Mouse (Mus musculus): ENCODE measurements around the gene Adam11. TPM values are rescaled to one million over a fixed set of nuclear protein-coding genes. Genes with fewer than 3 reads are reported as not detected.
"Not testable (repeated sequence)": the region's sequence is repeated elsewhere in the genome, so short reads cannot be mapped to it uniquely, and the experiment has no call there.

The Adam11 gene
- total RNA-seq (2014; fragmentation: Nextera tagmentation) (9.4 TPM in 1 of 2 replicates, not detected in the other), total RNA-seq (2017) (0.17 TPM in 1 of 2 replicates, not detected in the other)

DNA sequence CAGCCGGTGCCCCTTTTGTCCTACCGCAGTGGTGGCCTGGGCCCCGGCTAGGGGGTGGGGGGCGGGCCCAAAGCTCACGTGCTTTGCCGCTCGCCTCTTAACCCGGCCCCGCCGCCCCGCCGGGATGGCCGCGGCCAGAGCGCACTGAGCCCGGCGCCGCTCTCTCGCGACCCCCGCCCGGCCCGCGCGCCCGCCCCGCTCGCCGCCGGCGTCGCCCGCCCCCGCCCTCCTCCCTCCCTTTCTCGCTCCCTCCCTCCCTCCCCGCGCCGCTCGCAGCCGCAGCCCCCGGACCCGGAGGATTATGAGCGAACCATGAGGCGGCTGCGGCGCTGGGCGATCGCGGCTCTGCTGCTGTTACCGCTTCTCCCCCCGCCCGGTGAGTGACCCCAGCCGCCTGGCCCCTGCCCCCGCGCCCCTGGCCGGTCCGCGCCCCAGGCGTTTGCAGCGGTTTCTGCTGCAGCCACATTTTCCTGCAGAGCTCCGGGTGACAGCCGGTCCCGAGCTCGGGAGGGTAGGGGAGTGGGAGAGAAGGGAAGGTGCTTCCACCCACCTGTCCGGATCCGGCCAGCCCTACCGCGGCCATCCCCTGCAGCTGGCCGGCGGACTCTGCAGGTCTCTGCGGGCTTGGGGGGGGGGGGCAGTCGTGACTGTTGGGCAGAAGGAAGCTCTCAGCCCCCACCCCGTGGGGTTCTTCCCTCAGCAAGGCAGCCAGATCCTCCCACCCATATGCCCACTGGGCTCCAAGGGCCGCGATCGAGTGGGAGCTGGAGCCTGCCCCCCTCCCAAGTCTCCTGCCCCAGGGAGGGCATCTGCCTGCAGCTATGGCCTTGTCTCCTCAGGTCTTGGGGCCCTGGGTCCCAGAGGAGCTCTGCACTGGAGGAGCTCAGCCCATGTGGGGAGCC, at the start of gene Adam11:
Adam11 (plus strand) TSS at position 131 of the 902 bp plus-strand sequence.
- ATAC-seq (replicated peaks; ENCODE audit: poor library complexity, severe bottlenecking): no peak

DNA sequence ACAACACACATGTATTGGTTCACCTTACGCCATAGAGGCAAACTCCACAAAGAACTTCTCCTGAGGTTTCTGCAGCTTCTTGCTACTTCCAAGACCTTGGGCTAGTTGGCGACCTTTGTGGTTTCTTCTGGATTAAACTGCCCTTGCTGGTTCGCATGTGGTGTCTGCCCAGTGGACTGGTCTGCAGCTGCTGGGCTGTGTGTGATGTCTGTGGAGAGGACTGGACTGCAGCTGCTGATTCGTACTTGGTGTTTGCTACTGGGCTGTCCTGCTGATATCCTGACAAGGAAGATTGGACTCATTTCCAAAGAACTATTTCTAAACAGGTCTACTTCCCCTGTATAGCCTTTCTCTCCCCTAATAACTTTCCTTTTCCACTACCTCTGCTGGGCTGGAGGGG, 48.8 kb upstream of the Adam11 start:
- no peak for ATAC-seq (replicated peaks; ENCODE audit: poor library complexity, severe bottlenecking)

DNA sequence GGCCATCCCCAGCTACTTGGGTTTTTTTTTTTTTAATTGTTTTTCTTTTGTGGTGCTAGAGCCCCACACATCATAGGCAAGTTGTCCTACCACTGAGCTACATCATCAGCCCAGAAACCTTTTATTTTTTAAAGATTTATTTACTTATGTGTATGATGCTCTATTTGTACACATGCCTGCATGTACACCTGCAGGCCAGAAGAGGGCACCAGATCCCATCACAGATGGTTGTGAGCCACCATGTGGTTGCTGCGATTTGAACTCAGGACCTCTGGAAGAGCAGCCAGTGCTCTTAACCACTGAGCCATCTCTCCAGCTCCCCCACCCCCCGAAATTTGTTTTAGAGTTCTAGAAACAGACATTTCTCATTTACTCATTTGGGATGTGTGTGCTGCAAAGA, 46.7 kb upstream of the Adam11 start:
- not testable (repeated sequence) for ATAC-seq (replicated peaks; ENCODE audit: poor library complexity, severe bottlenecking)

DNA sequence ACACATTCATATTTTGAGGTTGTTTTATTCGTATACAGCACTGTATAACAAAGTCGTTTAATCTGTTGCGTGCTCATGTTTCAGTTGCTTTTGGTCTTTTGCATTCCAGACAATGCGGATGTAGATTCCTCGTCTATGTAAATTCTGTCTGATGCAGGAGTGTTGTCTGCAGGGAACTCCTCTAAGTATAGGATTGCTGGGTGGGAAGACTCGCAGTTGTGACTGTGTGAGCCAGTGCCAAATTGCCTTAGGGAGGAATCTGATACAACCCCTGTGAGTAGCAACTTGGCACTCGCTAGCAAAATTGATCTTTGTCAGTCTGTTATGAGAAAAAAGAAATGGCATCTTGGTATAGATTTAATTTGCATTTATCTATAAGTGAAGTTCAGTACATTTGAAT, 45.1 kb upstream of the Adam11 start:
- no peak for ATAC-seq (replicated peaks; ENCODE audit: poor library complexity, severe bottlenecking)

DNA sequence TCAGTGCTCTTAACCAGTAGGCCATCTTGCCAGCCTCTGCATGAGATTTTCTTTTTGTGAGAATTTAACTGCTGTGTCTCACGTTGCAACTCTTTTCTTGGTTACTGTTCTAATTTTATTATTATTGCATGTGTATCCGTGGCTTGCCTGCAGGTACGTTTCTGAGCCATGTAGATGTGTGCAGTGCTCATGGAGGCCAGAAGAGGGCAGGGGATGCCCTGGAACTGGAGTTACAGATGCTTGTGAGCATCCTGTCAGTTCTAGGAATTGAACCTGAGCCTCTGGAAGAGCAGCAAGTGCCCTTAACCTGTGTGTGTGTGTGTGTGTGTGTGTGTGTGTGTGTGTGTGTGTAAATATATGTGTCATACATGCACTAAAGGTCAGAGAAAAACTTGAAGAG, 35.7 kb upstream of the Adam11 start:
- ATAC-seq (replicated peaks; ENCODE audit: poor library complexity, severe bottlenecking): no peak

DNA sequence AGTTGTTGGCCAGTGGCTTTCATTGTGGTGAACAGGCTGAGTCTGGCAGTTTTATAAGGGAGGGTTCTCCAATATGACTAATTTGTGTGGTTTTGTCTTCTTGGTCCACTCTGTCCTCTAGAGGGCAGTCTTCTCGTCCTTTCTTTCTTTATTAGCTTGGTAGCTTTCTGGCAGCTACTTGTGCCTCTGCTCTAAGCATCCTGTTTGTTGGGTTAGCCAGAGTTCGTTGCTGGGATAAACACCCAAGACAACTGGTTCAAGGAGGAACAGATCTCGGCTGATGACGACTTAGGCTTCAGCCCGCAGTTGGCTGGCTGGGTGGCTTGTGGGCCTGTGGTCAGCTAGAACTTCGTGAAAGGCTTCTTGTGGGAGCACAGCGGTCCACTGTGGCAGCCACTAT, 32.6 kb upstream of the Adam11 start:
- ATAC-seq (replicated peaks; ENCODE audit: poor library complexity, severe bottlenecking): peak; percentile 59

DNA sequence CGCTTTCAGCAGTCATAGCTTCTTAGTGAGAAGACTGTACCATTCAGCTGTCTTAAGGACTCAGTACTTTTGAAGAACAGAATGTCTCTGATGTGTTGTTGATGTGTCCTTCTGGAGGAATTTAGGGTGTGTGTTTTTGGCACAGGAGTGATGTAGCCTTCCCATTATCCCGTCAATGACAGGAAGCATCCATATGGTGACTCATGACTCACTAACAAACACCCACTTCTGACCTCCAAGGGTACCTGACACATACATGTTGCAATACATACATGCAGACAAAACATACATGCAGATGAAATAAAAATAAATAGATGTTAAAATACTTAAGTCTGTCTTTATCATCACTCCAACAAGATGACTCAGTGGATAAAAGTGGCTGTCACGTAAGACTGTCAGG, 31.4 kb upstream of the Adam11 start:
- ATAC-seq (replicated peaks; ENCODE audit: poor library complexity, severe bottlenecking): no peak

DNA sequence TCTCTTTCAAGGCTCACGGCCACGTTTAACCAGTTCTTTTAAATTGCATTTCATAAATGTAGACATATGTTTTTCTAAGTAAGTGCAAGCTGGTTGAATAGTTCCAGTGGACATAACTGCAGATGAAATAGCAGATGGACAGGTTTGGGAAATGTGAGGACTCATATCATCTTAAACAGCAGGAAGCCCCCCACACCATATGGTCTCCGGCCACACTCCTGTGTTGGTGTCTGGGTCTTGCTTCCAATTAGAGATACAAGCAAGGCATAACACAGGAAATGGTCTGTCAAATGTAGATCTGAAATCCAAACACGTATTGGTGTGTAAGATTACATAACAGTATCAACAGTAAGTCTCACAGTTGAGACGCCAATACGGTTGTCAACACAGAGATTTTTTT, 29.9 kb upstream of the Adam11 start:
- no peak for ATAC-seq (replicated peaks; ENCODE audit: poor library complexity, severe bottlenecking)

DNA sequence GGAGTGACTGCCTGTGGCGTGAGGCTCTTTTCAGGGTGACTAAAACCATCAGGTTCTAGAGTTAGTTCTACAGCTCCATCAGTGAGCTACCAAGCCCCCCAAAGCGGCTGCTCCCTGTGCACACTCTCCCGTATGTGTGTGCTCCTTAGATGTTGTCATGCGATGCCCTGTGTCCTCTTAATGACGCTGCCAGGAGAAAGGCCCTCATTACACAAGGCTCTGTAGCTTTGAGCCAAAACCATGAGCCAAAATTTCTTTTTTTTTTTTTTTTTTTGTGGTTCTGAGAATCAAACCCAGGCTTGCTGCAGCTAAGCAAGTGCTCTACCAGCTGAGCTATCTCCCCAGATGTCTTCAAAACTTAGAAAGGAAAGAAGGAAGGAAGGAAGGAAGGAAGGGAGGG, 28.1 kb upstream of the Adam11 start:
- ATAC-seq (replicated peaks; ENCODE audit: poor library complexity, severe bottlenecking): no peak

DNA sequence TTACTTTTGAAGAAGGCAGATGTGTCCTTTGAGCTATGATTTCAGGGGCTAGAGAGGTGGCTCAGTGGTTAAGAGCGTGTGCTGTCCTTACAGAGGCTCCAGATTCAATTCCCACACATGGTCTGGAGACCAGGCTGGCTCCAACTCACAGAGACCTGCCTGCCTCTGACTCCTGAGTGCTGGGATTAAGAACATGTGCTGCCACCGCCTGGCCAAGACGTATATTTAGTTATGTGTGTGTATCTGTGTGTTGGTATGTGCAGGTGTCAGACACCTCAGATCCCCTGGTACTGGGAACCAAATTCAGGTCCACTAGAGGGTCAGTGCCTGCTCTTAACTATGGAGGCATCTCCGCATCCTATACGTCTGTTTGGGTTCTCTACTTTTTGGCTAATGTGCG, 26.3 kb upstream of the Adam11 start:
- ATAC-seq (replicated peaks; ENCODE audit: poor library complexity, severe bottlenecking): no peak

DNA sequence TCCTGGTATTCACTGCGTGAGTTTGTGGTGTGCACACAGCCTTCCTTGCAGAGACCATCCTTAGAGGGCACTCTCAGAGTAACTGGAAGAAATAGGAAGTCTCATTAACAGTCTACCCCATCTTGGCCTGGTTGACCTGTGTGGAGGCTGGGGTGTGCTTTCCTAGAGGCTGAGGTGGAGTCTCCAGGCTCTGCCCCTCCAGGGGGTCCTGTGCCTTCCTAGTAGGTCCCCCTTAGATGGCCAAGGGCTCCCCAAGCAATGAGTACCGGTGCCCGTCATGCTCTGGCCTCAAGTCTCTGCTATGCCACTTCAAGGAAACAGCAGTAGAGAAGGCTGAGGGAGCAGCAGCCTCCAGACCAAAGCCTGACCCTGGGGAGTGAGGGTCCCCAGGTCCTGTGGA, 23.2 kb upstream of the Adam11 start:
- no peak for ATAC-seq (replicated peaks; ENCODE audit: poor library complexity, severe bottlenecking)

DNA sequence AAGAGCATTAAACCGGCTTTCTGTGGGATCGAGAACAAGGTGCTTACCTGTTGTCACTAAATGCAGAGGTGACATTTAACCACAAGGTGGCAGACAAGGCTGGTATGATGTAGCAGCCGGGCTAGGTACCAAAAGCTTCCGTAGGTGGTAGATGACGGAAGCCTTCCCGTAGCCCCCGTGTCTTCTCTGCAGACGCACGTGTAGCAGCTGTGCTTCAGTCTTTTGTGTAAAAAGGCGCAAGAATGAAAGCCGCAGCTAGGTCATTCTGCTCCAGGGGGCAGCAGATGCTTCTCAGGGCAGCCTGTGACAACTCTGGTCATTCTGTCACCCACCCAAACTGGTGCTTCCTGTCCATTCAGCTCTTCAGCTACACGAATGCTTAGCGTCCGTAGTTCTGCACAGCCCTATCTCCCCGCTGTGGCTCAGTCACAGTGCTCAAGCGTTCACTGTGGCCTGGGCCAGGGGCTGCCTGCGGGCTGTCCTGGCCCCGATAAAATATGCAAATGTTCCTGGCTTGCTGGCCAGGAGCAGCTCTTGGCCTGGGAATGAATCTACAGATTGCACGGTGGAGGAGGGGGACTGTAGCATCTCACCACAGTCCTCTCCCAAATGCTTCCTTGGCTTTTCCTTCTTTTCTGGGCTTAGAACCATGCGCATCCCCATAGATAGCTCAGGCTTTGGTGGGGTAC, 21.8 kb upstream of the Adam11 start:
- ATAC-seq (replicated peaks; ENCODE audit: poor library complexity, severe bottlenecking): peak; percentile 67

DNA sequence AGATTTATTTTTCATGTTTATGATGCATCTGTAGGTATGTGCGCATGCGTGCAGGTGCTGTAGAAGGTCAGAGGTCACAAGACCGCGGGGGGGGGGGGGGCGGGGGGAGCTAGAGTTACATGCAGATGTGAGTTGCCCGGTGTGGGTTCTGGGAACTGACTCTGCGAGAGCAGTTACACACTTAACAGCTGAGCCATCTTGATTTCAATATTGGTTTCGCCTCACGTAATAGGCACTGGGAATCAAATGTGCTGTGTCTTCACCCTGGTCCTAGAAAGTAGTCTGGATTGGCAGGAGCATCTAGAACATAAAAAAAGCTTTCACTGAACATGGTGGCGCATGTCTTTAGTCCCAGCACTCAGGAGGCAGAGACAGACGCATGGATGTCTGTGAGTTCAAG, 20.6 kb upstream of the Adam11 start:
- no peak for ATAC-seq (replicated peaks; ENCODE audit: poor library complexity, severe bottlenecking)

DNA sequence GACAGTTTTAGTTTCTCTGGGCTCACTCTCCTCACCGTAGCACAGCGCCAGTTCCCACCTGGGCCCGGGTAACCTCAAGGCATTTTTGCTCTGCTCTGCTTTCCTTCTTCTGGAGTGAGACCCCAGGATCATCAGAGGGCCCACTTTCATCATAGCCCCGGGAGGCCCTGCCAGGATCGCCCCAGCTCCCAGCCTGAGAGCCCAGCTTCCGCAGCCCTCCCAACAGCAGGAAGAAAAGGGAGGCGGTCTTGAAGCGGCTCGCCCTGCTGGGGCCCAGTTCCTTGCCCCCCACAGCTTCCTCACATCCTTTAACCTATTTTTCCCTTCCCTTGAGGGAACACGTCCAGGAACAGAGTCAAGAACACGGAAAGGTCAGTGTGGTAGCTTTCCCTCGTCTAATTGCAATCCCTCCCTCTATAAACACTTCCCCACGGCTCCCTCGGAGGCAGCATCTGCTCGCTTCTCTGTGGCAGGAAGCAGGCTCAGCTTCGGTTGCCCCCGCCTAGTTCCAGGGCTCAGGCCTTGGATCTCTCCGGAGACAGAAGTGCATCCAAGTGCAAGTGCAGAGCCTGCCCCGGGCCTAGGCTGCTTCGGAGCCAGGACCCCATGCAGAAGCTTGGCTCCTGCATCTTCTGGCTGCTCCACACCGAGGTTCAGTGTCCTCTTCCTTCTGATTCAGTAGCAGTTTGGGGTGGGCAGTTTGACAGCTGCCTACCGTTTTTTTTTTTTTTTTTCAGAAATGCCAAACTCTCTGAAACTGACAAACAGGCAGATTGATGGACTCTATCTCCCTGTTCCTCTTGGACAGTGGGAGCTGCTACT, 19.9 kb upstream of the Adam11 start:
- ATAC-seq (replicated peaks; ENCODE audit: poor library complexity, severe bottlenecking): peak; percentile 31; the same call in 1 of the 2 replicates

DNA sequence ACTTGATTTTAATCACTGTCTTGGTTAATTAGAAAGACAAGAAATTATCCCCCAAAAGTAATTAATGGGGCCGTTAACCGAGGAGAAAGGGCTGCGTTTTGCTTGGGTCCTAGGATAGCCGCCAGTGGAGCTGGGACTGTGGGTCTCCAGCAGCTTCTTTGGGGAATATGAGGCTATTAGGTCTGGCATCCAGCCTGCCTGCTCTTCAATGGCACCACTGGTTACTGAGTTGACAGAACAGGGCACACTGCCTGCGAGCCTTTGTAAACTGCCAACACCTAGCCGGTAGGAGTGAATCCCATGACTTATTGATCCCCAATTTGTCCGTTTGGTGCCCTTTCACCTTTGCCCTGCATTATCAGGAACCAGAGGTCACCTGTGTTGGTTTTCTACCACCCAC, 19.2 kb upstream of the Adam11 start:
- no peak for ATAC-seq (replicated peaks; ENCODE audit: poor library complexity, severe bottlenecking)

DNA sequence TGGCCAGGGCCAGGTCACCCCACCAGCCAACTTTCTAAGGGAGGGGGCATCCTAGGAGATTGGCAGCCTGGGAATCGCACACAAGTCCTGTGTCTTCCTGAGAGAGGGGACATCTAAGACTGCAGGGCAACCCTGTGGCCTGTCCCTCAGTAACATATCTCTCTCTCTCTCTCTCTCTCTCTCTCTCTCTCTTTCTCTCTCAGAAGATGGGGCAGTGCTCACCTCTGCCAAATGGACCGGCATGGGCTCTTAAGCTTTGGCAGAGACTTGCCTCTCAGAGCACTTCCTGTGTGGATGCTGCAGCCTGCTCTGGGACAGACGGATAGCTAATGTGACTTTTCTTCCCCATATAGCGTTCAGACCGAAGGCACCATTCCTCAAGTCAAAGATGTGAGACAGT, 18.4 kb upstream of the Adam11 start:
- ATAC-seq (replicated peaks; ENCODE audit: poor library complexity, severe bottlenecking): no peak

DNA sequence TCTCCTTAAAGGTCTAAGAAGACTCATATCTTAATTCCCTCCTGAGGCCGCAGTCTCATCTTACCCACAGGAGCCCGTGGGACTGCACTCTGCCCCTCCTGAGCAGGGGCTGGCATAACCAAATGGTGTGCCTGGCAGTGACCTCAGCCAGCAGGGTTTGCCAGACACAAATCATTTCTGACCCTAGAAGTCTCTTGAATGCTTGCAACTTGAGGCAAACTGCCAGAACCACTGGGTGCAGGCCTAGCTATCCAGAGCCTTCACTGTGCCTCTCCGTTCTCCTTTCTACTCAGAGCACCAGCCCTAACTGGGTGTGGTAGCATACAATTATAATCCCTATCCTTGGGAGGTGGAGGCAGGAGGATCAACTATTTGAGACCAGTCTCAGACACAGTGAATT, 16.5 kb upstream of the Adam11 start:
- no peak; the same call in 1 of the 2 replicates for ATAC-seq (replicated peaks; ENCODE audit: poor library complexity, severe bottlenecking)

DNA sequence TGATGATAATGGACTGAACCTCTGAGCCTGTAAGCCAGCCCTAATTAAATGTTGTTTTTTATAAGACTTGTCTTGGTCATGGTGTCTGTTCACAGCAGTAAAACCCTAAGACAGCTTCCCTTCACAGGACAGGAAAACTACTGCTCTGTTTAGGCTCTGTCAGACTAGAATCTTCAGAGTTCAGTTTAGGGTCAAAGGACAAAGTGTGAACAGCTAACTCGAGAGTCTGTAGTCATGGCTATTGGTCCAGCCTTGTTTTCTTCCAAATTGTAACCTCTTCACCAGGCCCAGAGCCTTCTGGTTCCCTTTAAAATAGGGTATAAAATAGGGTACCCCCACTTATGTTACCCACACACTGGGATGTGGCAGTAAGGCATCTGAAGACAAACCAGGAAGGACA, 13.4 kb upstream of the Adam11 start:
- no peak for ATAC-seq (replicated peaks; ENCODE audit: poor library complexity, severe bottlenecking)

DNA sequence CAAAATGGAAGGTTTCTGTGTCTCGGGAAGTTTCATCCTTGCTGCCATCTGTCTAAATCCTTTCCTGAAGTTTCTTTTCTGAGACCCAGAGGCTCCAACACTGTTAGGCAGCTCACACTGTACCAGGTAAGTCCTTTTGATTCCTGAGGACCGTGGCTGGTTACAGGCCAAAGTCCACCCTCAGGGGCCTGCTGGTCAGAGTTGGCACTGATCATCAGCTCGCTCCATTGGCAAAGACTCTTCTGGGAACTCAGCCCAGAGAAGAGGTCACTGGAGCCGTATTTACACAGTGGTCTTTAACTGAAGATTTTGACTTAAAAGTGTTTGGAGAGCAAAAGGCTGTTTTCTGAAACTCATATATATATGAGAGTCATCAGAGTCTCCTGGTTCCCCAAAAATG, 12.9 kb upstream of the Adam11 start:
- ATAC-seq (replicated peaks; ENCODE audit: poor library complexity, severe bottlenecking): no peak

DNA sequence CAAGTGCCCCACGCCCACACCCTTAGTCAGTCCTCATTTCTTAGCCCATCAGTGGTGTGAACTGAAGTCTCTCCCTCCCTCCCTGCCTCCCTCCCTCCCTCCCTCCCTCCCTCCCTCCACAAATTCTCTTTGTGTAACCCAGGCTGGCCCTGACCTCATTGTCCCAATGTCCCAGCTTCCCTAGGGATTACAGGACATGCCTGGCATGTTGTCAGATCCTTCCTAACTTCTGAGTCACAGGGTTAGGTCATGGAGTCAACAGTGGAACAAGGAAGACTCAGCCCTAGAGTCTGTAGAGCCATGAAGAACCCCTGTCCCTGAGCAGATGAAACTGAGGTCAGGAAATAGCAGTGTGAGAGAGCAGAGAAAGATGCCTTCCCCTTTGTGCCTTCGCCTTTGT, 11.5 kb upstream of the Adam11 start:
- ATAC-seq (replicated peaks; ENCODE audit: poor library complexity, severe bottlenecking): no peak

Data from granulocyte monocyte progenitor cell, adult 5-6 weeks (primary cell).